Mouse (Mus musculus) erythroblast, embryonic 14.5 days (primary cell): ENCODE data around the gene Avpr2. TPM values are rescaled to one million over a fixed set of nuclear protein-coding genes. Genes with fewer than 3 reads are reported as not detected.

ENCODE experiments used
- H3K27me3 ChIP-seq: 2 replicates; pipeline ENCODE4 v1.6.1; 2012; ENCODE audit warnings: inconsistent platforms; ENCODE audit not compliant: control insufficient read depth
- H3K36me3 ChIP-seq: 2 replicates; pipeline ENCODE4 v1.6.1; 2012; ENCODE audit warnings: mild to moderate bottlenecking, inconsistent platforms; ENCODE audit not compliant: control insufficient read depth
- H3K4me1 ChIP-seq: 2 replicates; pipeline ENCODE4 v1.6.1; 2012; ENCODE audit warnings: inconsistent platforms; ENCODE audit not compliant: control insufficient read depth
- H3K4me3 ChIP-seq: replicated peaks from 2 replicates; pipeline ENCODE3; 2012; ENCODE audit warnings: moderate library complexity, mild to moderate bottlenecking, inconsistent platforms
- H3K9me3 ChIP-seq: 2 replicates; pipeline ENCODE4 v1.6.1; 2012; ENCODE audit warnings: low read length, inconsistent platforms, mixed read lengths; ENCODE audit not compliant: control insufficient read depth
- GATA1 ChIP-seq: IDR thresholded peaks from 2 replicates; pipeline ENCODE4 v1.6.1; 2012; ENCODE audit warnings: low read length, inconsistent platforms, mixed read lengths
- TAL1 ChIP-seq: IDR thresholded peaks from 3 replicates; pipeline ENCODE4 v1.6.1; 2012; ENCODE audit warnings: low read length, inconsistent platforms, mixed read lengths
- polyA plus RNA-seq: library from polyadenylated mRNA; stranded (reverse); fragments of >175 nt; gene quantifications from 2 replicates; pipeline ENCODE4 v1.2.3, GENCODE M21; 2012

The Avpr2 gene
- polyA plus RNA-seq, 1 experiment: not detected

GRCm38 (mm10) chrX:73922550-73922882, 30.6 kb downstream of the Avpr2 start:
- Histone ChIP-seq H3K27me3 (peaks cover 4% of the 10 kb centered on the region; the same call in 1 of the 2 replicates), H3K9me3 (peaks cover 8% of the 10 kb centered on the region; the same call in 1 of the 2 replicates), H3K36me3 (peaks cover 26% of the 10 kb centered on the region), H3K4me1 (peaks cover 28% of the 10 kb centered on the region), H3K4me3 (peak overlapping the region; percentile 83)
- TF ChIP-seq TAL1: no peak
- TF ChIP-seq GATA1: no peak

- no peak for TF ChIP-seq TAL1
- TF ChIP-seq GATA1: no peak
- Histone ChIP-seq H3K36me3 (no peaks in the 10 kb centered on the region), H3K9me3 (no peaks in the 10 kb centered on the region), H3K4me3 (peak within 1 kb of the TSS; percentile 51), H3K27me3 (no peaks in the 10 kb centered on the region), H3K4me1 (peaks cover 37% of the 10 kb centered on the region)
These were observed 38.6 kb downstream of the Avpr2 start, which contains the start of gene Renbp for GRCm38 (mm10) chrX:73930402-73931062. Gene Renbp (minus strand): TSS chrX:73930850.

DNA sequence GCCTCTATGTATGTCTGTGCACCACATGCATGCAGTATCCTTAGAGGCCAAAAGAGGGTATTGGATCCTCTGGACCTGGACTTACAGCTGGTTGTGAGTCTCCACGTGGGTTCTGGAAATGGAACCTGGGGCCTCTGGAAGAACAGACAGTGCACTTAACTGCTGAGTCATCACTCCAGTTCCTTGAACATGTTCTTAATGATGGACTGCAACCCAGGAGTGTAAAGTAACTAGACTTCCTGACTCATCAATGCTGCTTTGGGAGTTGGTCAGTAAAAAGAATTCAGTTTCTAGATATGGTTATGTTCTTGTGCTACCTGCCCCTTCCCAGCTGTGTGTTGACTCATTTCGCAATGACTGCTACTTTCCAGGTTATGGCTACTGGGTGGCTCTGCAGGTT, 40.0 kb downstream of the Avpr2 start:
- Histone ChIP-seq H3K4me3 (no peak overlapping the region), H3K9me3 (no peaks in the 10 kb centered on the region), H3K36me3 (no peaks in the 10 kb centered on the region), H3K4me1 (peaks cover 37% of the 10 kb centered on the region), H3K27me3 (no peaks in the 10 kb centered on the region)
- TF ChIP-seq GATA1: no peak
- no peak for TF ChIP-seq TAL1

DNA sequence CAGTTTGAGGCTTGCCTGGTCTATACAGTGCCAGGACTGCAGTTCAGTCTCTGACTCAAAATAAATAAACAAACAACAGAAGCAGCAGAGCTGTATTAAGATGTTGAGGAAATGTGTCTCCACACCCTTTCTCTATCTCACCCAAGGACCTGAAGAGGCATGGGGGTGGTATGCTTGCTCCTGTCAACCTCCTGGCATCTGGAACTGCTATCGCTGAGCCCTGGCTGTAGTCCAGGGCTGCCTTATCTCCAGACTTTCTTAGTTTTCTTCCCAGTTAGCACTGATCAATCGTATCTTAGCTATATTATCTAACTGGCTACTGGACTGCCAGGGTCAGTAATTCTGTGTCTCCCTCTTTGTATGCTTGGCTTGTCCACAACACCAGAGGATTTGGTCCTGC, 50.0 kb downstream of the Avpr2 start:
- Histone ChIP-seq H3K4me1 (no peaks in the 10 kb centered on the region; the same call in 1 of the 2 replicates), H3K36me3 (peaks cover 65% of the 10 kb centered on the region), H3K4me3 (no peak overlapping the region), H3K9me3 (no peaks in the 10 kb centered on the region), H3K27me3 (no peaks in the 10 kb centered on the region)
- no peak for TF ChIP-seq GATA1
- no peak for TF ChIP-seq TAL1

DNA sequence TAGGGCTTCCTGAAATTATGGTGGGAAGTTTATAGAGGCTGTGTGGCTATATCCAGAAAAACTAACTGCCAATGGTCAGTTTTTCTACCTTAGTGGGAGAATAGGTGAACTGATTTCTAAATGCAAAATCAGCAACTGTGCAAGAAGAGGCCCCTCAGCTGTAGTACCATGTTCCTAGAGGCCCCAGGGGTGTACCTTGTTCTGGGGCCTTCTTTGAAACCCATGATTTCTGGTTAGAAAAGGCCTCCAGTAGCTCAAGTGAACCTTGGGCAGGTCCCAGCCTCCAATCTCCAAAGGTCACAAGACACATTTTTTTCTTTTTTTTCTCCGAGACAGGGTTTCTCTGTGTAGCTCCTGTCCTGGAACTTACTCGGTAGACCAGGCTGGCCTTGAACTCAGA, 50.4 kb downstream of the Avpr2 start:
- Histone ChIP-seq H3K36me3 (peaks cover 69% of the 10 kb centered on the region), H3K9me3 (no peaks in the 10 kb centered on the region), H3K4me3 (no peak overlapping the region), H3K27me3 (no peaks in the 10 kb centered on the region; the same call in 1 of the 2 replicates), H3K4me1 (peaks cover 3% of the 10 kb centered on the region)
- TF ChIP-seq GATA1: no peak
- TF ChIP-seq TAL1: no peak

Other genes starting within 250 kb of the Avpr2 start
- not detected in 2 replicates for gene Pnck, start 232.0 kb upstream of the Avpr2 start, polyA plus RNA-seq
- gene Slc6a8, start 219.0 kb upstream of the Avpr2 start, polyA plus RNA-seq: not detected in 2 replicates
- 1.6 and 1.8 TPM in 2 replicates for gene Bcap31, start 175.9 kb upstream of the Avpr2 start, polyA plus RNA-seq
- 1.6 and 2.2 TPM in 2 replicates for gene Abcd1, start 175.5 kb upstream of the Avpr2 start, polyA plus RNA-seq
- gene Plxnb3, start 135.0 kb upstream of the Avpr2 start, polyA plus RNA-seq: not detected in 2 replicates
- gene Srpk3, start 117.7 kb upstream of the Avpr2 start, polyA plus RNA-seq: not detected in 2 replicates
- 4.3 and 5.1 TPM in 2 replicates for gene Idh3g, start 105.2 kb upstream of the Avpr2 start, polyA plus RNA-seq
- 2.6 and 3.5 TPM in 2 replicates for gene Ssr4, start 105.1 kb upstream of the Avpr2 start, polyA plus RNA-seq
- gene Pdzd4, start 67.1 kb upstream of the Avpr2 start, polyA plus RNA-seq: 0.02 TPM in 1 of 2 replicates, not detected in the other
- 0.05 and 0.09 TPM in 2 replicates for gene L1cam, start 4.0 kb downstream of the Avpr2 start, polyA plus RNA-seq
- gene Arhgap4, start 29.8 kb downstream of the Avpr2 start, polyA plus RNA-seq: 0.27 and 0.38 TPM in 2 replicates
- gene Naa10, start 29.8 kb downstream of the Avpr2 start, polyA plus RNA-seq: 17.2 and 21.3 TPM in 2 replicates
- gene Renbp, start 38.7 kb downstream of the Avpr2 start, polyA plus RNA-seq: 0.91 and 3.1 TPM in 2 replicates
- gene Hcfc1, start 74.3 kb downstream of the Avpr2 start, polyA plus RNA-seq: 13.7 and 22.5 TPM in 2 replicates
- gene Irak1, start 131.8 kb downstream of the Avpr2 start, polyA plus RNA-seq: 16.2 and 16.9 TPM in 2 replicates
- not detected in 2 replicates for gene Opn1mw, start 235.4 kb downstream of the Avpr2 start, polyA plus RNA-seq
- 4.4 and 5.4 TPM in 2 replicates for gene Mecp2, start 243.3 kb downstream of the Avpr2 start, polyA plus RNA-seq